Mouse (Mus musculus): ENCODE measurements around the gene Clstn1. TPM values are rescaled to one million over a fixed set of nuclear protein-coding genes. Genes with fewer than 3 reads are reported as not detected.

The Clstn1 gene
- total RNA-seq, 2 experiments from 2014 or later, result 1,374 to 1,386 TPM

DNA sequence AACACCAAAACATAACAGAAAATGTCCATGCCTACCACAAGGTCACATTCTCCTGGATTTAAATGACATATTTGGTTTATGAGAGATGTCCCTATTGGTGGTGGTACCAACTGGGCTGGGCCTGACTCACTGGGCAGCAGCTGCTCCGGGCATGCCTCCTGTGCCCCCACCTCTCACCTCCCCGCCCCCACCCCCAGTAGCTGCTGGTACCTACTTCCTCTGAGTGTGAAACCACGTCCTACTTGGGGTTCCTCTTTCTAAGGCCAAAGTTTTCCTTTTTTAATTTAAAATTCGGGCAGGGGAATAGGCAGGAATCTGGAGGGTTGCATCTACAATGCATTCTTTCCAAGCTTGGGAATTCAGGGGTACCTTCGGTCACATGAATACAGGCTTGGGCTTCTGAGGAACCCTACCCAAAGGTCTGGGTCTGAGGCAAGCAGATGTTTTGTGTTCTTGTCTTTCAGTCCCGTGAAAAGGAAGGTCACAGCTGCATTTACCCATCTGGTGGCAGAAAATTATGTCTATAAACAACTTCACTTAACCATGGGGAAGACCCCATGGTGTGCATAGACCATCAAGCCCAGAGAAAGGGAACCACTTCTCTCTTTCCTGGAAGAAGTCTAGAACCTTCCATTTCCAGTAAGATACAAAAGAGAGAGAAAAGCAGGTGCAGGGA lies 78.9 kb downstream of the Clstn1 start:
- no peak for DNase-seq (ENCODE audit: low spot score in 2 of 2)

- DNase-seq (ENCODE audit: low spot score in 2 of 2), result no peak
Measured at GRCm38 (mm10) chr4:149665692-149666090, 79.4 kb downstream of the Clstn1 start.

DNA sequence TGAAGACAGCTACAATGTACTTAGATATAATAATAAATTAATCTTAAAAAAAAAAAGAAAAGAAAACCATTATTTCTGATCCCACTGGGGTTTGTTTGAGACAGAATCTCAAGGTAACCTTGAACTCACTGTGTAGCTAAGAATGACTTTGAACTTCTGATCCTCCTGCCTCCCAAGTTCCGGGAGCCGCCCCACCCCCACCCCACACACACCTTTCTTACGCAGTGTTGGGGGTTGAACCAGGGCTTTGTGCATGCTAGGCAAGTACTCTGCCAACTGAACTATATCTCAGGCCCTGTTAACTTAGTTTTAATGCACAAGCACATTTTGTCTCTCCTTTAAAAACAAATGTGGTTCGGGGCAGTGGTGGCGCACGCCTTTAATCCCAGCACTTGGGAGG lies 84.9 kb downstream of the Clstn1 start:
- DNase-seq (ENCODE audit: low spot score in 2 of 2), result no peak

GRCm38 (mm10) chr4:149672747-149673146 lies 86.5 kb downstream of the Clstn1 start:
- no peak for DNase-seq (ENCODE audit: low spot score in 2 of 2)

DNA sequence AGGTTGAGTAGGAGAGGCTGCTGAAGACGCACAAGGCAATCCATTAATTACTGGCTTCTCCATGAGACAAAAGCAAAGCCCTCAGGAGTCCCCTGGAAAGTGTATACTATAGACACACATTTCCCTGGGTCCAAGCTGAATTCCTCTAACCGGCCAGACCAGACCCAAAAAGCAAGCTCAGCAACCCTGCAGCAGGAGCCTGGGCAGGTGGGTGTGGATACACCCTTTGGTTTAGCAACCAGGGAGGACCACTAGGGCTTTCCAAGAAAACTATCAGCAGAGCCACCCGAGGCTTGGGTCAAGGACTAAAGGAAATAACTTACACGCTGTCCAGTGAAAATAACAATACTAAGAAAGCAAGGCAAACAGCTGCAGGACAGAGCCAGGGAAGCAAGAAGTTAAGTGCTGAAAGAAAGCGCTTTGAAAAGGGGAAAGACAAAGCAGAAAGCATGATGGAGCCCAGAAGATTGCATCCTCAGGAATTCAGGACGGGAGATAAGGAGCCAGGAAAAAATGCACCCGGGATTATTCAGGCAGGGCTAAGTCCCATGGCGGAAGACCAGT lies 88.6 kb downstream of the Clstn1 start:
- no peak for DNase-seq (ENCODE audit: low spot score in 2 of 2)

DNA sequence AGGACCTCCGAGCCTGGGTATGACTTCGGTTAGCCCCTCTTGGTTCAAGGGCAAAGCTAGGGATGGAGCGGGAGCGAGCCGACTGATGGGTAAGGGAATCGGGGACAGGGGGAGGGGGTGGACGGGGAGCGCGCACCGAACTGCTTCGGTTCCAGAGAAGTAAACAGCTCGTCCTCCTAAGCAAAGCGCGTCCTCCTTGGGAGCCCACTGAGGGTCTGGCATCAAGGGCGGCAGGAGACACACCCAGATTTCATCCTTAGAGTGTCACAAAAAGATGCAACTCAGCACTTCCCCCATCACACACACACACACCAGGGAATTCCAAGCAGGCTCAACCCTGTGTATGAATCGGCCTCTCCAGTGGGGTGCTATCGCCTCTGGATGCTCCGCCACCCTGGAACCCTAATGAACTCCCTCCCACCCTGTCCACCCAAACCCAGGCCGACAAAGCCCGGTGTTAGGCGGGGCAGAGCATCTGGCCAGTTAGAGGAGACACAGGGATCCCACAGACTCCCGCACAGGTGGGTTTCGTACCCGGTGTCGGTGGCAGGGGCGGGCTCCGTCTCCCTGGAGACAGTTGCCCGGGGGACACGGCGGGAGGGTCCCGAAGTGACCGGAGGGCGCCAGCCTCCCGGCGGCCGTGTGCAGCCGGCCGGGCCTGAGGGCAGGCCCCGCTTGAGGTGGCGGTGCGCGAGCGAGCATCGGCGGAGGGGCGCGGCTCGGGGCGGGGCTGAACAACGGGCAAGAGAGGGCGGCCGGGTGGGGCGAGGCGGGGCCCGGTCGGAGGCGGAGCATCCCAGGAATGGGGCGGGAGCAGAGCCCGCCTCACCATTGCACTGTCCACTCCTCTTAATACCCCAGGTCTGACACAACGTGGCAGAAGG lies 89.4 kb downstream of the Clstn1 start:
- DNase-seq (ENCODE audit: low spot score in 2 of 2), result peak; percentile 78 to 81

GRCm38 (mm10) chr4:149678006-149678405 lies 91.7 kb downstream of the Clstn1 start:
- DNase-seq (ENCODE audit: low spot score in 2 of 2), result no peak

DNA sequence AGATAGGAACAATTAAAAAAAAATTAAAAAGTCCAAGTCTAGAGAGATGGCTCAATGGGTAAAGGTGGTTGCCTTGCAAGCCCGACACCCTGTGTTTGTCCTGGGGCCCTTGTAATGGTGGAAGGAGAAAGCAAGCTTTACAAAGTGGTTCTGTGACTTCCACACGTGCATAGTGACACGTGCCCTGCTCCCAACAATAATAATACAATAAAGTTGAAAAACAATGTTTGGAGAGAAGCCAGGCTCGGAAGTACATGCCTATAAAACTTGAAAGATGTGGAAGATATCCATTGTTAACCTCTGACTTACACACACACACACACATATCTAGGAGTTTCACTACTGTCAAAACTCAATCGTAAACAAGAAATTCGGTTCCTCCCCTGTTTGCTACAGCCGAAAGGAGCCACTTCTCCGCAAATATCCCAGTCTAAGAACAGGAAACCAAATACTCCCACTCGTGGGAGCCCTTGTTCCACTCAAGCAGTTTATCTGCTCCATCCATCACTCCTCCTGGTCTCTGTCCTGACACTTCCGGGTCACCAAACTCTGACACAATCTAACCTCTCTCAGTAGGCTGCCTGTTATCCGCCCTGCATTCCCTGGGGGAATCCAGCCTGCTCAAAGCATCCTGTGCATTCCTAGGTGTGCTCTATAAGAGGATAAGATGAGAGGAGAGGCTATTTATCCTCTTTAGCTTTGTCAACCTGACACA lies 92.9 kb downstream of the Clstn1 start:
- DNase-seq (ENCODE audit: low spot score in 2 of 2), result no peak

DNA sequence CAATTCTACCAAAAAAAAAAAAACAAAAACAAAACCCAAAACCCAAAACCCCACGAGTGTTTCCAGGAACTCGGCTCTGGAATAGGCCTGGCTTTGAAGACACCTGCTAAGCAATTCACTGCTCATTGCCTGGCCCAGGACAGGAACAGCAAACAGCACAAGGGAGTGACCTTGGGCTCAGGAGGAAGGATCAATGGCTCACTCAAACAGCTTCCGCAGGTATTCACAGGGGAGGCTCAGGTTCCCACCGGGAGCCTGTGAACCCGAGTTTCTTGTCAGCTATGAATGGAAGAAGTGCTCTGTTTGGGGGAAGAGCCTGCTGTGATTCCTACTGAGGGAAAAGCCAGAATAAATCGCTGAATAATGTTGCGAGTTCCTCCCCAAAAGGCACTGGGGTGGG lies 97.6 kb downstream of the Clstn1 start:
- no peak for DNase-seq (ENCODE audit: low spot score in 2 of 2)

DNA sequence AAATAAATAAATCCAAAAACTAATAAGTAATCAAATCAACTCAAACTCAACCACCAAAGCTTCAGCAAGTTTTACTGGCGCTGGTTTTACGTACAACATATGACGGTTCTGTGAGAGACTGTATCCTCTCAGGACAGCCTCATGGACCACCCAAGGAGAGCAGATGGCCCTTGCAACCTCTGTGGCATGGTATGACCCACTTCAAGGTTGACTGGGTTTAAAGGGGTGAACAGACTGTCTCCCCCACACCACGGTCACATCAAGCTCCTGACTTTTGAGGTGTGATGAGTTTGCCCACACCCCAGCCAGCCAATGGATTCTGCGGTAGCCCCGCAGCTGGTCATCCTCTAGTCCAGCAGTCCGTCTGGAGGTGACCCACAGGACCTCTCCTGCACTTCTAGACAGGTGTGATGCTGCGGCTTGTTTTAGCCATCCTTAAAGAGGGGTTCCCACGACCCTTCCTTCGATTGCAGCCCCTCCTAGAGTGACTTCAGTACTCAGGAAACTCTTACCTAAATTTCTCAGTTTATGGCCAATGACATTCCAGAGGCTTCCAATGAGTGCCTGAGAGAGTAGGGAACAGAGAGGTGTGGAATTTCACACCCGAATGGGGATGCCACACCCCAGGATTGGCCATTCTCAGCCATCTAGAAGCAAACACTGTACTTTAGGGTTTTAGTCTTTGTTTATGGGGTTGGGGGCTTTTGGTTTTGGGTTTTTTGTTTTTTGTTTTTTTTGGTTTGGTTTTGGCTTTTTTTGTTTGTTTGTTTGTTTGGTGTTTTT lies 98.8 kb downstream of the Clstn1 start:
- no peak for DNase-seq (ENCODE audit: low spot score in 2 of 2)

GRCm38 (mm10) chr4:149688861-149689260 lies 102.6 kb downstream of the Clstn1 start:
- DNase-seq (ENCODE audit: low spot score in 2 of 2), result no peak

DNA sequence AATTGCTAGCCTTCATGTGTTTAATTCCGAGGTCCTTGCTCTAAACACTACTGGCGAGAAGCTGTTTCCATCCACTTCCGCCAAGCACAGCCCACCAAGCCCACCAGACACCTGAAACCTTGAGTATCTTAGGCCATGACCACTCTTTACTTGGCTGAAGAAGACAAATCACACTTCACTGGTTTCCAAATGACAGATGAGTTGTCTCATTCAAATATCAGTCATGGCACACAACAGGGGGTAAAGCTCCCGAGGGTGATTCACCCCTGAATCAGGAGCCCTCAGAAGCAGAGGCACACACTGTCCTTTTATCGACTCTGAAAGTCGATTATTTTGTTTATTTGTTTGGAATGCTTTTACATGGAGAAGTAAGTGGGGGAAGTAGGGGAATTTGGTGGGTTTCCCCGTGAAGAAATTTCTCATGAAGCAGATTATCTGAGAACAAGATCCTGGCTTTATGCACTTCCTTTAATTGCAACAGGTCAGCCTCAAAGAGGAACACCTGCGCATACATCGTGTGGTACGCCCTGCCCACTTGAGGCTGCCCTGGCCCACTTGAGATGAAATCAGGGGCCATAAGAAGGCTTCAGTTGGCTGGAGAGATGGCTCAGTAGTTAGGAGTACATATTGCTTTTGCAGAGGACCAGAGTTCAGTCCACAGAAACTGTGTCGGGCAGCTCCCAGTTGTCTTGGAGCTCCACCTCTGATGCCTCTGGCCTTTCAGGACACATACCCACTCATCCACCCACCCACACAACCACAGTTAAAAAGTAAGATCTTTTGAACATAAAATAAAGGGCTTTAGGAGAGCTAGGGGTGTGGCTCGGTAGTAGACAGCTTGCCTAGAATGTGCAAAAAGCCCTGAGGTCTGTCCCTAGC lies 103.8 kb downstream of the Clstn1 start:
- no peak for DNase-seq (ENCODE audit: low spot score in 2 of 2)

DNA sequence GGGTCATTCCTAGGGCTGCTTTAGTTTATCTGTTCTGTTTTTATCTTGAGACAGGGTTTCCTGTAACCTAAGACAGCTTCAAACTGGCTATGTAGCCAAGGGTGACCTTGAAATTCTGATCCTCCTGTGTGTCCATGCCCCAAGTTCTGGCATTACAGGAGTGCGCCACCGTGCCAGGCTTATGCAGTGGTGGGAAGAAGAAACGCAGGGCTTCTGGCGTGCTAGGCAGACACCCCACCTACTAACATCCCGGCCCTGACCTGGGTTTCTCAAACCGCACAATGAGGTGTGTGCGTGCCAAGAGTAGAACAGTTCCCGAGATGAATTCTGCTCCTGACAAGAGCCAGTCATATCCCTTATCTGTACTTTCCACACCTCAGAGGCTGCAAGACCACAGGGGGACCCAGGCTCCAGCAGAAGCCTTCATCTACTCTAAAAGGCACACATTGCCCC lies 104.6 kb downstream of the Clstn1 start:
- no peak for DNase-seq (ENCODE audit: low spot score in 2 of 2)

- DNase-seq (ENCODE audit: low spot score in 2 of 2), result no peak
Measured at GRCm38 (mm10) chr4:149691368-149691767, 105.1 kb downstream of the Clstn1 start.

DNA sequence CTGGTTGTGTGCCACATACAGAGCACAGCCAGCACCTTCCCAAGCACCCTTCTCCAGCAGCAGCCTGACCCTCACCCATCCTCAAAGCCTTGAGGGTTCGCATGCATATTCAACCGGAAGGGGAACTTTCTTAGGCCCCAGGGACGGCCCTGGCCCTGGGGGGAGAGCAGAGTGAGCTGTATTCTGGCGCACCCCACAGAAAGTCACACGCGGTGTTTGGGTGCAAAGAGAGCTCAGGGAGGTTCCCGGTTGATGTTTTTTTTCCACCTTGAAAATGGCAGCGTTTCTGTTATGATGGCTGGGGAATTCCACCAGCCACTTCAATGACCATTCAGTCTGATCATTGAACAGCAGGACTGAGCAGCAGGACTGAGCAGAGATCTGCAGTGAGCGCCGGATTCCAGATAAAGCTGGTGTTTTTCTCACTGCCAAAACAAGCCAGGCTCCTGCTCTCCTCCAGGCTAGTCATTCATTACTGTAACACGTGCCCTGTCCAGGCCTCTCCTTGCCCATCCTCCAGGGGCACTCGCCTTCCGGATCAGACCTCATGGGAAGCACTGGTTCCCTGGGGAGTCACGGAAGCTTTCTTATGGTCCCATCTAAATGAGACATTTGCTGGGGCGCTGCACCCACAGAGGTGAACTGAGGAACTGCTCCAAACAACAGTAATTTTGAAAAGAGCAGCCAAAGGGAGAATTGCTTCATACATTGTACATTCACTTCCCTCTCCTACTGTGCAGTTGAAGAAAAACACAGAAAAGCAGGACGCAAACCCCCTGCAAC lies 110.1 kb downstream of the Clstn1 start:
- DNase-seq (ENCODE audit: low spot score in 2 of 2), result no peak

DNA sequence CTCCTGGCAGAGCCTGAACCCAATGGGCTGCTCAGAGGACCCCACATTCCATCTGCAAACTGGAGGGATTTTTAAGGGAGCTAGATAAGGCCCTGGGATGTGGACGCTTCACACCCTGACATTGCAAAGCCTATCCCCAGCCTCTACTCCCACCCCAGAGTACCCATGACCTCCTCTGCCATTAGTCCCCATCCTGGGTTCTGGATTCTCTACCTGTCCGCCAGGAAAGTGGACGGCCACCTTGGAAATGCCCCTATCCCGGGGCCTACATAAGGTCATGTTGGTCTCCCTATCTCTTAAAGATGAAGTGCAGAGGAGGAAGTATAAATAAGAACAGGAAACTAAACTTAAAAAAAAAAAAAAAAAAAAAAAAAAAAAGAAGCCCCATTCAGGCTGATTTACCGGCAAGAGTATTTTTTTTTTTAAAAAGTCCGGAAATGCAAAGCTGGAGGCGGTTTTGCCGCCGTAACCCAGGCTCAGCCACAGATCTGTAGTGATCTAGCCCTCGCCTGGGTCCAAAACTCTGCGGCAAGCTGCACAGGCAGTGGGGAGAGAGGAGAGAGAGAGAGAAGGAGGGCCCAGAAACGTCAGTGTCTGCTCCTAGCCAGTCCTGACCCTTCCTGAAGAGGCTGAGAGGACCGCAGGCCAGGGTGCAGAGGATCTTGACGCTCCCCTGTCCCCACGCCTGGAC lies 111.4 kb downstream of the Clstn1 start:
- DNase-seq (ENCODE audit: low spot score in 2 of 2), result no peak

DNA sequence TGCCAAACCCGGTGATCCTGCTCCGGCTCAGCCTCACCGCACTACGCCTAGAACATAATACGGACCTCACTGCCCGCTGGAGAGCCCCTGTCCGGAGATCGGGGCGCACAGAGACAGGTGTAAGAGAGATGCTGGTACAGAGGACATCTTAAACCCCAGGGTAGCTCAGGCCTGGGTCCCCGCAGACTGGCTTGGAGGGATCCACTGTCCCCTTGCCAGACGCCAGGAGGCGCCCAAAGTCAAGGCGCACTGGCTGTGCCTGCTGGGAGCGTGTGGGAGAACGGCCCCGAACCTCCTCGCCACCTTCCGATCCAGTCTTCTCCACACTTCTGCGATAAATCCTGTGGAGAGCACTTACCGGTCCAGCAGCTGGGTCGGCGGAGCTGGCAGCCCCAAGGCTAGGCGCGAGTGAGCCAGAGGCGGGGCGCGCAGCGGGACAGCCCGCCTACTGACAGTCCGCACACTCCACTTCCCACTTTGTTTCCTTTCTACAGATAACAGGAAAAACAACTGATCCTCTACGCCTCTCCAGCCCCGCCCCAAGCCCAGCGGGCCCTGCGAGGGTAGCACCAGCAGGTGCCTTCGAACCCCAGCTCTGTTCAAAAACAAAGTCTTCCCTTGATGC lies 112.0 kb downstream of the Clstn1 start:
- DNase-seq (ENCODE audit: low spot score in 2 of 2), result peak; percentile 36 to 44

Data from left cerebral cortex, adult 18-20 months (tissue).